Mouse (Mus musculus): ENCODE results near the gene Gpd2.

DNA sequence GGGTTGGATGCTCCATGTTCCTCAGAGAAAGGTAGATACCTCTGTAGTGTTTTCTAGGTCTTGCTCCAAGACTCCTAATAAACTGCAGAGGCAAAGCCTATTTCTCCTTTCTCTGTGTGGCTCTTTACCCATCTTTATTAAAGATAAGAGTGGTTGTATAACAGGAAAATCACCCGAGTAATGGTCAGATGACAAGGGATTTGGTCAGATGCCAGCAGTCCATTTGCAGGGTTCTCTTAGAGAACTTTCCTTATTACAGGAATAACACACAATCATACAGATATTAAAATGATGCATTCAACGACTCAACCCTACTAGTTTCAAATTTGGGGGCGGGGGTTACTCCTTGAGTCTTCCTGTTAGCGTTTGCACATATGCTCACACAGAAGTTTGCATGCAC lies 16.8 kb downstream of the Gpd2 start:
- TF ChIP-seq GATA1 (IDR thresholded peaks at IDR 0.05; ENCODE audit: borderline replicate concordance, low read length) (no peak), FLI1 (IDR thresholded peaks at IDR 0.05; ENCODE audit: low read length) (no peak)

Measured in megakaryocyte, embryonic 14.5 days (primary cell).